In the genomic region with DNA sequence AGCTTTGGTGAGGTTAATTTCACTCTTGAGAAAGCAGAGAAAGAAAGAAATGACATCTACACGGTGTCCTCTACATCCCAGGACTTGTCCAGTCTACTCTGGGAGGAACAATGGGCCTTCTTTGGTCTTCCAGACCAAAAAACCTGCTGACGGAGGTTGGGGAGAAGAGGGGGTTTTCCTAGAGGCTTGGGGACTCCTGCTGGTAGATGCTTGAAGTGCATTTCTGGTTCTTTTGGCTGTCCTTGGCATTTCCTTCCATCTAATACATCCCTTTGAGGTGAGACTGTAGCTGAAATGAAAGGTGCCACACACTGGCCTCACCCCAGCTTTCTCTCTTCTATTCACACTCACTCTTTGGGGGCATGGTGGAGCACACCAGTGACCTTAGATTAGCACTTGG, we compare ENCODE assay signal across 9 mouse cellular contexts. TPM values are rescaled to one million over a fixed set of nuclear protein-coding genes. Genes with fewer than 3 reads are reported as not detected.
DNase-seq lines count a peak whose midpoint lies in the region; ATAC-seq and TF ChIP-seq lines count a peak whose summit lies in the region.
"Had no signal": no experiment of that assay in that cellular context is flagged by ENCODE, and none has a peak within 500 bp of the region (broad histone marks: within the 10 kb centered on the region; RNA-seq: fewer than 3 reads in every experiment).

No protein-coding gene starts in this region.

- intact Hi-C loops in gastrocnemius, postnatal 14 days (cut with DNase I; ENCODE audit: low total_unique reads) = no loop called here

- H3K27ac ChIP-seq in midbrain, postnatal 0 days (ENCODE audit: low read depth, low read length) = no peak overlapping the region
- no peak overlapping the region for H3K27ac ChIP-seq in midbrain, embryonic 13.5 days
- H3K27ac ChIP-seq: limb, embryonic 13.5 days had no signal

- H3K9me3 ChIP-seq in midbrain, postnatal 0 days (ENCODE audit: low read length) = no peaks in the 10 kb centered on the region
- no peaks in the 10 kb centered on the region for H3K9me3 ChIP-seq in midbrain, embryonic 13.5 days

- no peak overlapping the region for H3K9ac ChIP-seq in midbrain, postnatal 0 days (replicated peaks; ENCODE audit: low read length, poor library complexity, severe bottlenecking)
- no peak overlapping the region for H3K9ac ChIP-seq in midbrain, embryonic 13.5 days (replicated peaks)
- H3K9ac ChIP-seq: limb, embryonic 13.5 days had no signal

- no peaks in the 10 kb centered on the region for H3K27me3 ChIP-seq in midbrain, postnatal 0 days (ENCODE audit: insufficient read depth, low read length)
- H3K27me3 ChIP-seq in midbrain, embryonic 13.5 days = no peaks in the 10 kb centered on the region
- H3K27me3 ChIP-seq: limb, embryonic 13.5 days had no signal

- H3K36me3 ChIP-seq in midbrain, postnatal 0 days (ENCODE audit: insufficient read depth, low read length) = no peaks in the 10 kb centered on the region
- H3K36me3 ChIP-seq in midbrain, embryonic 13.5 days = no peaks in the 10 kb centered on the region
- H3K36me3 ChIP-seq: limb, embryonic 13.5 days had no signal

- peak; percentile 10 for DNase-seq in gastrocnemius, adult 18-20 months (ENCODE audit: low spot score)
- DNase-seq in gastrocnemius, postnatal 25 days = no peak
- DNase-seq in midbrain, postnatal 0 days (ENCODE audit: low spot score) = peak; percentile 42
- DNase-seq in R1 (ENCODE audit: low read depth, low spot score) = peak; percentile 32
- peak; percentile 12 for DNase-seq in gastrocnemius, postnatal 14 days
- DNase-seq in spleen, adult 12 weeks (ENCODE audit: low spot score) = no peak
- no peak for DNase-seq in natural killer cell, adult 2 months (ENCODE audit: low spot score in 2 of 2)

- no peak for ATAC-seq in midbrain, postnatal 0 days (ENCODE audit: low FRiP score)
- no peak for ATAC-seq in midbrain, embryonic 13.5 days

- WGBS in midbrain, postnatal 0 days = 42% methylated on average over 2 of the region's 2 CpGs
- WGBS in midbrain, embryonic 13.5 days = 26% methylated on average over 2 of the region's 2 CpGs

- H3K4me1 ChIP-seq in midbrain, postnatal 0 days (ENCODE audit: insufficient read depth, low read length) = no peaks in the 10 kb centered on the region
- H3K4me1 ChIP-seq in midbrain, embryonic 13.5 days (replicated peaks) = no peaks in the 10 kb centered on the region

- H3K4me2 ChIP-seq in midbrain, postnatal 0 days (ENCODE audit: low read depth, low read length, poor library complexity, severe bottlenecking) = no peak overlapping the region
- no peak overlapping the region for H3K4me2 ChIP-seq in midbrain, embryonic 13.5 days (replicated peaks)
- H3K4me2 ChIP-seq: limb, embryonic 13.5 days had no signal

- TF ChIP-seq CTCF in midbrain, postnatal 0 days (IDR thresholded peaks at IDR 0.05) = peak; percentile 59

- H3K4me3 ChIP-seq in midbrain, postnatal 0 days (ENCODE audit: low read depth, low read length) = no peak overlapping the region
- no peak overlapping the region for H3K4me3 ChIP-seq in midbrain, embryonic 13.5 days (replicated peaks)
- H3K4me3 ChIP-seq: limb, embryonic 13.5 days had no signal

RNA-seq across cellular contexts. Expression of a gene that starts 57.1 kb away (rescaled TPM):
- total RNA-seq in gastrocnemius, adult 18-20 months (2021) = 100 to 1,000 TPM; 767 to 782 TPM
- total RNA-seq in gastrocnemius, postnatal 25 days (2021) = 100 to 1,000 TPM; 622 to 647 TPM
- 1,066 and 1,223 TPM in 2 replicates for total RNA-seq in midbrain, postnatal 0 days (2014; rRNA removed)
- 799 and 839 TPM in 2 replicates for polyA plus RNA-seq in midbrain, postnatal 0 days (2015; fragmentation: Nextera tagmentation; extraction: Ambion mirVana)
- polyA plus RNA-seq in midbrain, embryonic 13.5 days (2015; fragmentation: Nextera tagmentation; extraction: Ambion mirVana) = 677 and 688 TPM in 2 replicates
- 100 to 1,000 TPM; 883 to 959 TPM for total RNA-seq in gastrocnemius, postnatal 14 days (2021)

RNA-seq across cellular contexts. Expression of a gene that starts 57.2 kb away (rescaled TPM):
- total RNA-seq in gastrocnemius, adult 18-20 months (2021) = 1 to 10 TPM; 6.2 to 8.2 TPM
- total RNA-seq in gastrocnemius, postnatal 25 days (2021) = 1 to 10 TPM; 6.8 to 8.4 TPM
- total RNA-seq in midbrain, postnatal 0 days (2014; rRNA removed) = 22.0 and 24.3 TPM in 2 replicates
- 12.5 and 14.6 TPM in 2 replicates for polyA plus RNA-seq in midbrain, postnatal 0 days (2015; fragmentation: Nextera tagmentation; extraction: Ambion mirVana)
- 21.1 and 23.0 TPM in 2 replicates for polyA plus RNA-seq in midbrain, embryonic 13.5 days (2015; fragmentation: Nextera tagmentation; extraction: Ambion mirVana)
- 1 to 10 TPM; 7.5 to 8.1 TPM for total RNA-seq in gastrocnemius, postnatal 14 days (2021)

Comparison
In these comparisons a context has a peak if more than half of its experiments do, and no peak if none do; other contexts are left out.
1. DNase-seq: peak in gastrocnemius, adult 18-20 months (single experiment), midbrain, postnatal 0 days (single experiment), R1 (single experiment) and gastrocnemius, postnatal 14 days (single experiment); none in gastrocnemius, postnatal 25 days (single experiment), spleen, adult 12 weeks (single experiment) and natural killer cell, adult 2 months (0 of 2).